Mouse (Mus musculus) lung, postnatal 0 days (tissue): ENCODE measurements at regions not wholly inside any gene's neighbourhood (a gene's known extent, or its start where the extent isn't known, plus 50 kb on each side); places are given as distances from the start of the nearest gene placed in this dataset.

ENCODE experiments used
- CTCF ChIP-seq: IDR thresholded peaks from 2 replicates; pipeline ENCODE4 v1.5.1; 2016; ENCODE audit warnings: antibody characterized with exemption, mild to moderate bottlenecking
- EP300 ChIP-seq: IDR thresholded peaks from 2 replicates; pipeline ENCODE4 v1.6.1; 2016; ENCODE audit warnings: antibody characterized with exemption, mild to moderate bottlenecking, control low read depth

DNA sequence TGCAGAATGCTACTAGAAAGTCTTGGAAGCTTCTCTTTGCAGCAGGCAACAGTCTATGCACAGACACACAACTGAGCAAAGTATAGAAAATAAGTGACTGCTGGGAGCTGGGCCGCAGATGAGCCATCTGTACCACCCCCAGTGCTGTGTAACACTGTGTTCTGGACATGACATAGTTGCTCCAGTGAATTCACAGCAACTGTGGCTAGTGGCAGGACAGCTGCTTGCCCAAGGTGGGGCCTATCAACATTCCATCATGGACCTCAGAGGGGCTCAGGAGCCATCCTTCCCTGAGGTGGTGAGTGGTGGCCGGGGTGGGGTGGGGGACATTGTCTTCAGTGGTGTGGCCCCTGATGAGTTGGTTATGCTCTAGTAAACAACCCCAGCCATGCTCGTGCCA lies 177.9 kb downstream of the Rybp start:
- no peak for TF ChIP-seq CTCF
- no peak for TF ChIP-seq EP300
